Mouse (Mus musculus): ENCODE measurements around the gene Pcdh7.

- TF ChIP-seq CTCF (IDR thresholded peaks at IDR 0.05; ENCODE audit: low read depth): no peak
- no peak for TF ChIP-seq EP300 (IDR thresholded peaks at IDR 0.05; ENCODE audit: low read depth)
Measured at GRCm38 (mm10) chr5:57803108-57803507, 85.3 kb downstream of the Pcdh7 start.

All from heart, postnatal 0 days (tissue).